Comparison of ENCODE assay signal across 10 mouse cellular contexts in the genomic region with DNA sequence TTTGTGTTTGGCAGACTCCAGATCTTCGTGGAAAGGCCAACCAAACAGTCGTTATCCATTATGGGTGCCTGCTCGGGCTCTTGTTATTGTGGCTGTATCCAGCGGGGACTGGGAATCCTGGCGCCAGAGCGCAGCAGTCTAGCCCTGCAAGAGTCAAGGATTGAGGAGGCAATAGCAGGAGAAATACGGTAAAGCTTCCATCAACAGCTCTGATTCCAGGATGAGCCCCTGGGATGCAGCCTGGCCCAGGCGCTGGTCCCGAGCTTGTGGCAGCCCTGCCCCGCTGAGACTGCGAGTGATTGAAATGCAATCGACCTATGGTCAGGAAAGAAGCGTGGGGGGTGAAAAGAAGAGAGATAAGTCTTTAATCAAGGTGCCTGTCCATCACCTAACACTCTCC.
A peak's percentile ranks its signal among the peaks of the same experiment; 100 is the strongest.
DNase-seq lines count a peak whose midpoint lies in the region; ATAC-seq lines count a peak whose summit lies in the region.
"Had no signal": no experiment of that assay in that cellular context is flagged by ENCODE, and none has a peak within 500 bp of the region (broad histone marks: within the 10 kb centered on the region; RNA-seq: fewer than 3 reads in every experiment).

No protein-coding gene starts in this region.

- peak overlapping the region; percentile 7; the same call in 1 of the 2 replicates for H3K4me3 ChIP-seq in heart, embryonic 13.5 days
- H3K4me3 ChIP-seq: megakaryocyte, embryonic 14.5 days had no signal

- H3K4me1 ChIP-seq in heart, embryonic 13.5 days: peaks cover 54% of the 10 kb centered on the region

- intact Hi-C loops in left cerebral cortex, postnatal 4 days (cut with DNase I): no loop called here
- intact Hi-C loops in left cerebral cortex, postnatal 25 days (cut with DNase I): loop anchor here (5.0 to 10.0 kb wide), 4 partner anchors 101 to 507 kb away; a partner anchor contains a TSS

- peak; percentile 20 for DNase-seq in adrenal gland, postnatal 10 days
- no peak for DNase-seq in adrenal gland, adult 2 months
- peak; percentile 42 for DNase-seq in left cerebral cortex, postnatal 4 days
- DNase-seq in left cerebral cortex, postnatal 25 days (ENCODE audit: low spot score in 2 of 2): no peak
- peak; percentile 77 for DNase-seq in mesoderm, embryonic 11.5 days (ENCODE audit: low read depth, low spot score)
- no peak for DNase-seq in spleen, postnatal 36 days (ENCODE audit: low spot score in 2 of 2)
- no peak for DNase-seq in thymus, postnatal 10 days (ENCODE audit: low spot score in 2 of 2)
- DNase-seq: spleen, adult 18-20 months had no signal

- 2% methylated on average over 13 of the region's 13 CpGs for WGBS in heart, embryonic 13.5 days

- no peak for ATAC-seq in heart, embryonic 13.5 days (ENCODE audit: extremely low read depth, insufficient number of reproducible peaks, low FRiP score, low TSS enrichment)

- no peak overlapping the region for H3K9ac ChIP-seq in heart, embryonic 13.5 days

- H3K9me3 ChIP-seq in heart, embryonic 13.5 days: no peaks in the 10 kb centered on the region

- H3K4me2 ChIP-seq in heart, embryonic 13.5 days: peak overlapping the region; percentile 43

- H3K27me3 ChIP-seq in heart, embryonic 13.5 days (replicated peaks): peaks cover 41% of the 10 kb centered on the region

- H3K27ac ChIP-seq in heart, embryonic 13.5 days (replicated peaks): peak overlapping the region; percentile 20; the same call in 1 of the 2 replicates

- no peaks in the 10 kb centered on the region for H3K36me3 ChIP-seq in heart, embryonic 13.5 days

Comparison
In these comparisons a context has a peak if more than half of its experiments do, and no peak if none do; other contexts are left out.
1. DNase-seq: peak in adrenal gland, postnatal 10 days (single experiment), left cerebral cortex, postnatal 4 days (single experiment) and mesoderm, embryonic 11.5 days (single experiment); none in adrenal gland, adult 2 months (single experiment), left cerebral cortex, postnatal 25 days (0 of 2), spleen, postnatal 36 days (0 of 2) and thymus, postnatal 10 days (0 of 2).